Mouse (Mus musculus): ENCODE measurements around the gene Oscp1. TPM values are rescaled to one million over a fixed set of nuclear protein-coding genes. Genes with fewer than 3 reads are reported as not detected.

Oscp1 gene
- polyA plus RNA-seq, 1 experiment: 12.8 TPM

- H3K36me3 ChIP-seq (ENCODE audit: control insufficient read depth, insufficient read depth): no peaks in the 10 kb centered on the region
- peak overlapping the region; percentile 95 for H3K4me3 ChIP-seq
- H3ac ChIP-seq (ENCODE audit: control insufficient read depth, insufficient read length): peak overlapping the region; percentile 44
- H3K79me2 ChIP-seq (ENCODE audit: control insufficient read depth, insufficient read depth): peaks cover 54% of the 10 kb centered on the region
- no peaks in the 10 kb centered on the region for H3K27me3 ChIP-seq (ENCODE audit: control insufficient read depth, insufficient read depth, insufficient read length)
- H3K4me2 ChIP-seq (ENCODE audit: low read depth): peak overlapping the region; percentile 97
- TF ChIP-seq MYOD1 (IDR thresholded peaks at IDR 0.05; ENCODE audit: control insufficient read depth in 1 of 3, insufficient read length in 2 of 3, low read depth in 2 of 3) (peak in 2 of 3 experiments; percentile 4 to 35), POLR2AphosphoS2 (IDR thresholded peaks at IDR 0.05; ENCODE audit: insufficient read length, low read depth) (peak; percentile 41), POLR2A (IDR thresholded peaks at IDR 0.05; ENCODE audit: insufficient read length, low read depth) (peak; percentile 26), TCF12 (IDR thresholded peaks at IDR 0.05; ENCODE audit: insufficient read depth, poor library complexity, severe bottlenecking) (no peak)
Measured at GRCm38 (mm10) chr4:126104261-126105075, 46.1 kb downstream of the Oscp1 start.

DNA sequence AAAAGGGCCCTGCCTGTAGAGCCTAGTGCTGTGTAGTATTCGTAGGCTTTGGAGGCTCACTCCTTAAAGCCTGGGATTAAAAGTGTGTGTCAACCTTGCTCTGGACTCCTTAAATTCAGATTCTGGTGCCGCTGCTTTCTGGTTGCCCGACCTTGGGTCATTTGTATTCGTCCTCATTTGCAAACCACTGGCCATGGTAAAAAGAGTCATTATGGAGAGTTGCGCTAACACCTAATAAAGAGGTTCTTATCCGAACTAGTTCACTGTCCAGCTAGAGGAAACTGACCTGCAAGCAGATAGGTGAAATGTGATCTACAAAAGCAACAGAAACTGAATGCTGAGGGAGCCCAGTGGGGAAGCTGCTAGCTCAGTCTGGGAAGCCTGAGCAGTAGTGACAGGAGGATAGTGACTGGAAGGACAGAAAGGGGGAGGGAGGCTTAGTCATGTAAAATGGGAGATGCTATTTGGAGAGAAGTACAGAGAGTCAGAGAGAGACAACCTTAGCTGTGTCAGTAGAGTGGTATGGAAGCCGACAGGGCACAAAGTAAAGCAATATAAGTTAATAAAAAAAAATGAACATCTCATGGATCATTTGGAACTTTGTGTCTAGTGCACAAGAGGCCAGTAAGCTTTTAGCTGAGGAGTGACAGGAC, 46.9 kb downstream of the Oscp1 start:
- H3K36me3 ChIP-seq (ENCODE audit: control insufficient read depth, insufficient read depth): no peaks in the 10 kb centered on the region
- TF ChIP-seq MYOD1 (IDR thresholded peaks at IDR 0.05; ENCODE audit: control insufficient read depth in 1 of 3, insufficient read length in 2 of 3, low read depth in 2 of 3) (no peak), TCF12 (IDR thresholded peaks at IDR 0.05; ENCODE audit: insufficient read depth, poor library complexity, severe bottlenecking) (no peak), POLR2AphosphoS2 (IDR thresholded peaks at IDR 0.05; ENCODE audit: insufficient read length, low read depth) (no peak), USF1 (IDR thresholded peaks at IDR 0.05; ENCODE audit: low read depth) (no peak), SRF (IDR thresholded peaks at IDR 0.05; ENCODE audit: control insufficient read depth, insufficient read length, low read depth) (no peak), MAX (IDR thresholded peaks at IDR 0.05; ENCODE audit: low read depth) (no peak), CEBPB (IDR thresholded peaks at IDR 0.05; ENCODE audit: insufficient read depth, poor library complexity, severe bottlenecking) (no peak)
- peak overlapping the region; percentile 44 for H3ac ChIP-seq (ENCODE audit: control insufficient read depth, insufficient read length)
- peak overlapping the region; percentile 97 for H3K4me2 ChIP-seq (ENCODE audit: low read depth)
- H3K27me3 ChIP-seq (ENCODE audit: control insufficient read depth, insufficient read depth, insufficient read length): no peaks in the 10 kb centered on the region
- peak overlapping the region; percentile 95 for H3K4me3 ChIP-seq
- peaks cover 59% of the 10 kb centered on the region for H3K79me2 ChIP-seq (ENCODE audit: control insufficient read depth, insufficient read depth)

- H3K4me3 ChIP-seq: no peak overlapping the region
Measured at GRCm38 (mm10) chr4:126108061-126108740, 49.8 kb downstream of the Oscp1 start.

GRCm38 (mm10) chr4:126109613-126110373, 51.4 kb downstream of the Oscp1 start:
- H3K79me2 ChIP-seq (ENCODE audit: control insufficient read depth, insufficient read depth): peaks cover 87% of the 10 kb centered on the region
- TF ChIP-seq POLR2A (IDR thresholded peaks at IDR 0.05; ENCODE audit: insufficient read length, low read depth): no peak
- TF ChIP-seq MAX (IDR thresholded peaks at IDR 0.05; ENCODE audit: low read depth): no peak
- peak; percentile 87 for TF ChIP-seq CEBPB (IDR thresholded peaks at IDR 0.05; ENCODE audit: insufficient read depth, poor library complexity, severe bottlenecking)
- peaks cover 7% of the 10 kb centered on the region for H3K36me3 ChIP-seq (ENCODE audit: control insufficient read depth, insufficient read depth)
- H3K4me2 ChIP-seq (ENCODE audit: low read depth): peak overlapping the region; percentile 92
- no peak overlapping the region for H3ac ChIP-seq (ENCODE audit: control insufficient read depth, insufficient read length)
- peak overlapping the region; percentile 8 for H3K4me3 ChIP-seq
- H3K27me3 ChIP-seq (ENCODE audit: control insufficient read depth, insufficient read depth, insufficient read length): no peaks in the 10 kb centered on the region

More at GRCm38 (mm10) chr4:126108061-126108740, 49.8 kb downstream of the Oscp1 start:
- H3ac ChIP-seq (ENCODE audit: control insufficient read depth, insufficient read length): no peak overlapping the region
- H3K27me3 ChIP-seq (ENCODE audit: control insufficient read depth, insufficient read depth, insufficient read length): no peaks in the 10 kb centered on the region
- peaks cover 79% of the 10 kb centered on the region for H3K79me2 ChIP-seq (ENCODE audit: control insufficient read depth, insufficient read depth)
- peak overlapping the region; percentile 92 for H3K4me2 ChIP-seq (ENCODE audit: low read depth)
- no peaks in the 10 kb centered on the region for H3K36me3 ChIP-seq (ENCODE audit: control insufficient read depth, insufficient read depth)
- TF ChIP-seq MYOG (IDR thresholded peaks at IDR 0.05; ENCODE audit: control insufficient read depth in 1 of 3, insufficient read depth in 1 of 3, insufficient read length in 2 of 3, low read depth in 2 of 3) (no peak), TCF12 (IDR thresholded peaks at IDR 0.05; ENCODE audit: insufficient read depth, poor library complexity, severe bottlenecking) (no peak), POLR2A (IDR thresholded peaks at IDR 0.05; ENCODE audit: insufficient read length, low read depth) (no peak)

DNA sequence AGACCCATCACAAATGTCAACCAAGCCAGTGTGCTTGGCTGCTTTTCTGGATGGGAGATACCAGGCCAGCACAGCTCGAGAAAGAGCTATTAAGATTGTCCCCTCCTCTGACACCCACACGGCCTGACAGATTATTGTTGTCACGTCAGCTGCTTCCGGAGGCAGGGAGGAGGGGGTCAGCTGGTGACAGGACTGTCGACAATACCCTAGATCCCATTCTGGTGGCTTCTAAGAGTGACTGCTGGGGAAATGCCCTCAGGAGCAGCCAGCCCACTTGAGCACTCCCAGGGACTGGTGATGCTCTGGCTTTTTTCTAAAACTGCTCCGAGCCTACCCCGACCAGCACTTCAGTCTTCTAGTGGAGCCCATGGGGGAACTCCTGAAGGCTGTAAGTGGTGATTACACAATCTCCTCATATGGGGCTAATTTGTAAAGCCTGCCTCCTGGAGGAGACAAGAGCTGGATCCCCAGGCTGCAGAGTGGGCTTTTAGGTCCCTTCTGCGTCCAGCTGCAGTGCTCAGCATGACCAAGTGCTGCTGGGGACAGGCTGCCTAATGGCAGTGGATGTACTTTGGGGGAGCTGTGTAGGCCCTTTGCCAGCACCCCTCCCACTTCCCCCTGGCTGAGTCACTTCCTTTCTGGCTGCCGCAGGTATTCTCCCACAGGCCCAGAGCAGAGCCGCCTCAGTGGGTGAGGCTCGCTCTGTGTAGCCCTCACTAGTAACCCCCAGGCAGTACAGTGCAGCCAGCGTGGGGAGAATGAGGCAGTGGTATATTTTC, 52.2 kb downstream of the Oscp1 start:
- Histone ChIP-seq H3K36me3 (ENCODE audit: control insufficient read depth, insufficient read depth) (peaks cover 7% of the 10 kb centered on the region), H3K79me2 (ENCODE audit: control insufficient read depth, insufficient read depth) (peaks cover 87% of the 10 kb centered on the region), H3K4me3 (peak overlapping the region; percentile 8), H3ac (ENCODE audit: control insufficient read depth, insufficient read length) (no peak overlapping the region), H3K27me3 (ENCODE audit: control insufficient read depth, insufficient read depth, insufficient read length) (no peaks in the 10 kb centered on the region), H3K4me2 (ENCODE audit: low read depth) (peak overlapping the region; percentile 92)
- TF ChIP-seq SRF (IDR thresholded peaks at IDR 0.05; ENCODE audit: control insufficient read depth, insufficient read length, low read depth): no peak
- TF ChIP-seq MAX (IDR thresholded peaks at IDR 0.05; ENCODE audit: low read depth): peak; percentile 80
- TF ChIP-seq E2F4 (IDR thresholded peaks at IDR 0.05; ENCODE audit: insufficient read depth): no peak
- TF ChIP-seq REST (IDR thresholded peaks at IDR 0.05; ENCODE audit: insufficient read depth, insufficient read length): no peak
- peak; percentile 3 for TF ChIP-seq TCF12 (IDR thresholded peaks at IDR 0.05; ENCODE audit: insufficient read depth, poor library complexity, severe bottlenecking)
- TF ChIP-seq MYOG (IDR thresholded peaks at IDR 0.05; ENCODE audit: control insufficient read depth in 1 of 3, insufficient read depth in 1 of 3, insufficient read length in 2 of 3, low read depth in 2 of 3): peak in 1 of 3 experiments; percentile 68
- TF ChIP-seq POLR2A (IDR thresholded peaks at IDR 0.05; ENCODE audit: insufficient read length, low read depth): peak; percentile 74
- TF ChIP-seq USF1 (IDR thresholded peaks at IDR 0.05; ENCODE audit: low read depth): peak; percentile 89
- TF ChIP-seq POLR2AphosphoS2 (IDR thresholded peaks at IDR 0.05; ENCODE audit: insufficient read length, low read depth): peak; percentile 70
- peak; percentile 70; the same call in 1 of the 2 replicates for TF ChIP-seq CEBPB (IDR thresholded peaks at IDR 0.05; ENCODE audit: insufficient read depth, poor library complexity, severe bottlenecking)
- no peak for TF ChIP-seq TCF3 (IDR thresholded peaks at IDR 0.05; ENCODE audit: insufficient read length, low read depth)
- TF ChIP-seq MYOD1 (IDR thresholded peaks at IDR 0.05; ENCODE audit: control insufficient read depth in 1 of 3, insufficient read length in 2 of 3, low read depth in 2 of 3): peak in 2 of 3 experiments; percentile 17 to 79
